Mouse (Mus musculus) T-cell, adult 2 months (primary cell): ENCODE measurements around the gene Fscn3.
A peak's percentile ranks its signal among the peaks of the same experiment; 100 is the strongest.

Experiments
- DNase-seq: peaks from one replicate; pipeline ENCODE4 v3.0.0; 2022; ENCODE audit warnings: low spot score

Fscn3 gene

GRCm38 (mm10) chr6:28427096-28427839 is at the start of gene Fscn3:
TSS of gene Fscn3 (plus strand) at chr6:28427789.
- peak; percentile 66 for DNase-seq

GRCm38 (mm10) chr6:28381983-28382382 is 45.6 kb upstream of the Fscn3 start:
- DNase-seq, result no peak

- no peak for DNase-seq
These were observed 42.4 kb upstream of the Fscn3 start for GRCm38 (mm10) chr6:28385169-28385568.

GRCm38 (mm10) chr6:28389038-28389437 is 38.6 kb upstream of the Fscn3 start:
- no peak for DNase-seq

- DNase-seq, result no peak
These were observed 31.3 kb upstream of the Fscn3 start for GRCm38 (mm10) chr6:28396051-28396852.

GRCm38 (mm10) chr6:28396853-28397457 is 30.6 kb upstream of the Fscn3 start:
- DNase-seq, result no peak

- DNase-seq, result peak; percentile 35
These were observed 29.8 kb upstream of the Fscn3 start, which contains the start of gene Zfp800 for GRCm38 (mm10) chr6:28397681-28398203. TSS of gene Zfp800 (minus strand) at chr6:28398005.

- no peak for DNase-seq
These were observed 28.9 kb upstream of the Fscn3 start for GRCm38 (mm10) chr6:28398726-28399125.

GRCm38 (mm10) chr6:28399791-28400190 is 27.8 kb upstream of the Fscn3 start:
- no peak for DNase-seq

- peak; percentile 48 for DNase-seq
These were observed 17.5 kb upstream of the Fscn3 start for GRCm38 (mm10) chr6:28410053-28410452.

GRCm38 (mm10) chr6:28411236-28411635 is 16.4 kb upstream of the Fscn3 start:
- DNase-seq, result no peak

GRCm38 (mm10) chr6:28416981-28417380 is 10.6 kb upstream of the Fscn3 start:
- no peak for DNase-seq

GRCm38 (mm10) chr6:28418449-28418848 is 9.1 kb upstream of the Fscn3 start:
- DNase-seq, result no peak

- DNase-seq, result no peak
These were observed 7.9 kb upstream of the Fscn3 start for GRCm38 (mm10) chr6:28419673-28420072.

- no peak for DNase-seq
These were observed 7.2 kb upstream of the Fscn3 start for GRCm38 (mm10) chr6:28420361-28420760.

GRCm38 (mm10) chr6:28420865-28421264 is 6.7 kb upstream of the Fscn3 start:
- no peak for DNase-seq

GRCm38 (mm10) chr6:28421469-28422000 is 6.1 kb upstream of the Fscn3 start:
- peak; percentile 97 for DNase-seq

GRCm38 (mm10) chr6:28422651-28423290 is 4.8 kb upstream of the Fscn3 start:
- no peak for DNase-seq

- DNase-seq, result peak; percentile 90
These were observed 4.3 kb upstream of the Fscn3 start, which contains the start of gene Arf5 for GRCm38 (mm10) chr6:28423313-28423712. TSS of gene Arf5 (plus strand) at chr6:28423560.

GRCm38 (mm10) chr6:28423767-28424695 is 3.6 kb upstream of the Fscn3 start:
- peak; percentile 44 for DNase-seq

GRCm38 (mm10) chr6:28425019-28425418 is 2.6 kb upstream of the Fscn3 start:
- no peak for DNase-seq
